Mouse (Mus musculus) adrenal gland (tissue): ENCODE results near the gene Ttc21a.

Experiments
- intact Hi-C: fragments of 180-260 bp; cut with DNase I; formaldehyde crosslinking; loops from one replicate; pipeline ENCODE4 v1.15.1; 2025

Gene Ttc21a

DNA sequence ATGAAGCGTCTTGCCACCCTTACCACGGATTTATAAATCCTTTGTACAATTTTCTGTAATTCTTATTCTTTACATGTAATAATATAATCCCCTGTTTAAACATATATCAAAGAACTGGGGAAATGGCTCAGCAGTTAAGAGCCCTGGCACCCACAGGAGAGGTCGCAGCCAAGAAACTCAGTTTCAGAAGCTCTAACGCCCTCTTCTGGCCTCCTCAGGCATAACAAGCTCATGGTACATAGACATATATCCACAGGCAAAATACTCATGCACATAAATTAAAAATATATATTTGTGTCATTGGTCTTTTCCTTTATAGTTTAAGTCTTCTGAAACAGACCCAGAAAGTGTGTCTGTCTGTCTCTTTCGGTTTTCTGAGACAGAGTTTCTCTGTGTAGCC lies 37.2 kb downstream of the Ttc21a start:
- intact Hi-C loops: no loop called here

DNA sequence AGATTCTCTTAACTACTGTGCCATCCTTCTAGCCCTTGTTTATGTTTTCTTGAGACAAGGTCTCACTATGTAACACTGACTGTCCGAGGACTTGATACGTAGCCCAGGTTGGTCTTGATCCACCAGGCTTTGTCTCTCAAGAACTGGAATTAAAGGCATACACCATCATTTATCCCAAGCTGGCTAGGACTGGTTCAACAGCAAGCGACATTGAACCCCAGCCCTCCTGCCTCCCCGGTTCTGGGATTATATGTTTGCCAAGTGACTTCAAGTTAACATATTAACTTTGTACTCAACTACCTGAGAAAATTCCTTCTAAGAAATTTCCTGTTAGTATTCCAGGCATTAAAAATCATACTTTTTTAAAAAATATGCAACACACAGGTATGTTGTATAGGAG lies 37.9 kb downstream of the Ttc21a start:
- intact Hi-C loops: no loop called here

DNA sequence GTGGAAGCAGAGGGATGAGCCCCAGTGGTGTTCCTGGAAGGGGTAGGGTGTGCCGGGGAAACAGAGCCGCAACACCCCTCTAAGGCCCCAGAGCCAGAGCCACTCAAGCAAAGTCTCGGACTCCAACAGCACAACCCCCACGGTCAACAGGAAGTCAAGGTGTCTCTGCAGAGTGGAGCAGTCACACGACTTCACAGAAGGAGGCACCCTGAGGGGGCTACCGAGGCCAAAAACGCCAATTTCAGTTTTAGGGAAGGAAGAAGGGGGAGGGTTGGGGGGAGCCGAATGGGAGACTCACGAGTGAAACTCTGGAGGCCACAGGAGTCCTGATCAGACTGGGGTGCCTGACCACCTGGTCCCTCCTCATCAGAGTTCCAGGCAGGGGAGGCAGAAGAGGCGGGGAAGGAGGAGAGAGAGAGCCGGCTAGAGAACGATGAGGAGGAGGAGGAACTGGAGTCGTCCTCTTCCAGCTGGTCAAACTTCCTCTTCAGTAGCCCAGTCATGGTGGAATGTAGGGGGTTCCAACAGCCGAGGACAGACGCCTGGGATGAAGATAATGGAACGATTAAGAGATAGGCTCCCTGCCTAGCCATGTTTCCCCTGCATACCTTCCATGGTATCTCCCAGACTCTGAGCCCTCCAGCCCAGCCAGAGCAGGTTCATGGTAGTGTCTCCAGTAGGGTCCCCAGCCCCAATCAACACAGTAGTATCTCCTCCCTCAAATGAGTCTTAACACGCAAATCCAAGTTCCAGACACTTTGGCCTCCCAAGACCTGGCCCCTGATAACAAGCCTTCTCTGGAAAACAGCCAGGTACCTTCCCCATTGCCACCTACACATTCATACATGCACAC lies 39.5 kb downstream of the Ttc21a start:
- intact Hi-C loops: no loop called here

DNA sequence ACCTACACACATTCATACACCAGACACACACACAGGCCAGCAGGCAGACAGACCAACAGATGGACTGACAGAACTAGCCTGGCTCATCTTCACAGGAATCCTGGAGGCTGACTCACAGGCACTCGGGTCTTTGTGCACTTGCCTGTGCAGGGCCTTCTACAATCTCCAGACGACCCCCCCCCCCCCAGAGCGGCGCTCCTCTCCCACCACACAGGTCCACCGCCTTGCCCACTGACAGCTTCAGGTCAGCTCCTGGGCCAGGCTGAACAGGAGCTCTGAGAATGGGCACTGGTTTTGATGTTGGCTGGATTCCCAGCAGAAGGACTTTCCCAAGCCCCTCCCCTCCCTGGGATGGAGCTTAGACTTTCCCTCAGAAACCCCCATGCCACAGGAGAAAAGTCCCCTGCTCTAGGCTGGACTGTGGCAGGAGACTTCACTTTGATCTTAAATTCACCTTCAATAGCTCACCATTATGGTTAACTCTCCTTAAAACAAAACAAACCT lies 40.2 kb downstream of the Ttc21a start:
- intact Hi-C loops: no loop called here

DNA sequence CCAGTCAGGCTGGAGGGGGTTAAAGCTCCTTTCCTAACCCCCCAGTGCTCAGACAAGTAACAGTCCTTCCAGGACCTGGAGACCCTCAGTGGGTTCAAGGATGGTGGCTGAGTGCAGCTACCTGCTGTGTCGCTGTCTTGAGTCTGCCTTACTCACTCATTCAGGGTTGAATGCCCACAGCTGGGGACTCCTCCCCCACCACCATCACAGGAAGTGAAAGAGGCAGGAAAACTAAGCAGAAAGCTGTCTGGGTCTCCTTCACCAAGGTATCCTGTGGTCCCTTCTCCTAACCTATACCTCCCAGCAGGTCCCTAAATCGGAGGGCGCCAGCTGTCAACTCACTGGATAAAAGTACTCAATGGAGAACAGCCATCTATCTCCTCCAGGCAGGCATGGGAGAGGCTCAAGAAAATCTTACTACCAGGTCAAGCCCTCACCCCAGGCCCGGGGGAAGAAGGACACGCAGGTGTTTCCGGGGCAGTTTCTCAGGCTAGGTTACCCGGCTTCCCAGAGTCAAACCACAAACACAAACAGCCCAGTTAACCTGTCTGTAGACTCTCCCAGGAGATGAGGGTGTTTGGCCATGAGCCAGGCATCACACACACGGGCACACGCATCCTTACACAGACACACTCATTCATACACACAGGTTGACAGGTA lies 40.9 kb downstream of the Ttc21a start:
- intact Hi-C loops: no loop called here

DNA sequence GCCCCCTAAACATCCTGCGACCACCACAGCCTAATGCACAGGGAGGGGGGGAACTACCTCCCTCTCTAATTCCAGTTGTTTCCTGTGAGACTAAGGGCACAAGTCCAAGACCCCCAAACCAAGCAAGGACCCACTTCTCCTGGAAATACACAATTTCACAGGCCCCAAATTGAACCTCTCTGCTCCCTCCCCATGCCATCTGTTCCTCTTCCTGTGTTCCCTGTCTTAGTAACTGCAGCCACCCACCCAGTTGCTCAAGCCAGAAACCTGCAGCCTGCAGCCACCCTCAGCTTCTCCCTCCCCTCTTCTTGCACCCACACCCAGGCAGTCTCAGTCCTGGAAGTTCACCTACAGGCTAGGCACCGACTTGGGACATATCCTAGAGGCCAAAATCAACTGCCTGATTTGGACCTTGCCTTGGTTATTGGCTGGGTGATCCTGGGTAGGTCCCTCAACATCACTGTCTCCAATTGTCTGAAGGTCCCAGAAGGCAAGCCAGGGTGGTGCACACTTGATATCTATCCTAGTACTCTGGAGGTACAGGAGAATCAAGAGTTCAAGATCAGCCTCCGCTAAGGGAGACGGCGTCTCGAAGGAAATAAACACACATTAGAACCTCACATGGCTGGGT lies 41.5 kb downstream of the Ttc21a start:
- intact Hi-C loops: no loop called here

DNA sequence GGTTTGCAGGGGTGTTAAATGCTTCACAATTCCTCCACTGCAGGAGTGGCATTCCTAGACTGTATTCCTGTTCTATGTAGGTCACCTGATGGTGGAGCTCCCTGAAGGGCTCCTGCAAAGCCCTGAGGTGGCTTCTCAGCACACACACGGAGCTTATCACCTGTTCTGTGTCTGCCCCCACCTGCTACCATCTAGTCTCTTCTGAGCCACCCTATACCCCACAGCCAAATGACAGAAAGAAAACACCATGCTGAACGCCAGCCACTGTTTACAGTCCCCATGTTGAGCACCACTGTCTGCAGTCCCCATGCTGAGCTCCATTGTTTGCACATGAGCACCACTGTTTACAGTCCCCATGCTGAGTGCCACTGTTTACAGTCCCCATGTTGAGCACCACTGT lies 42.3 kb downstream of the Ttc21a start:
- intact Hi-C loops: no loop called here

DNA sequence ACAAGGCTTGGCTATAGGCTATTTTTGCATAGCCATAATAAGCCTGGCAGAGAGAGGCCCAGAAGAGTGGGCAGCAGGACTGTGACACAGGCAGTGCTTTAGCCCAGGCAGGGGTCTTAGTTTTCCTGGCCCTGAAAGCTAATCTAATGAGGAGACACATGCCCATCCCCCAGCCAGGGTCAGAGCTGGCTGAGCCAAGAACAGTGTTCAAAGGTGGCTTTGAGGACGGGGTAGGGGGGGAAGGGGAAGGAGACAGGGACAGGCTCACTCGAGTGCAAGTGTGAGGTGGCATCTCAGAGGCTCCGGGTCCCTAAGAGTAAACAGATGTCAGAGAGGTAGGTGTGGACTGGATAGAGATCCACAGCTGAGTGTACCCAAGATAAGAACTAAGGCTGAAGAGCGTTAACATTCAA lies 43.4 kb downstream of the Ttc21a start:
- intact Hi-C loops: no loop called here

DNA sequence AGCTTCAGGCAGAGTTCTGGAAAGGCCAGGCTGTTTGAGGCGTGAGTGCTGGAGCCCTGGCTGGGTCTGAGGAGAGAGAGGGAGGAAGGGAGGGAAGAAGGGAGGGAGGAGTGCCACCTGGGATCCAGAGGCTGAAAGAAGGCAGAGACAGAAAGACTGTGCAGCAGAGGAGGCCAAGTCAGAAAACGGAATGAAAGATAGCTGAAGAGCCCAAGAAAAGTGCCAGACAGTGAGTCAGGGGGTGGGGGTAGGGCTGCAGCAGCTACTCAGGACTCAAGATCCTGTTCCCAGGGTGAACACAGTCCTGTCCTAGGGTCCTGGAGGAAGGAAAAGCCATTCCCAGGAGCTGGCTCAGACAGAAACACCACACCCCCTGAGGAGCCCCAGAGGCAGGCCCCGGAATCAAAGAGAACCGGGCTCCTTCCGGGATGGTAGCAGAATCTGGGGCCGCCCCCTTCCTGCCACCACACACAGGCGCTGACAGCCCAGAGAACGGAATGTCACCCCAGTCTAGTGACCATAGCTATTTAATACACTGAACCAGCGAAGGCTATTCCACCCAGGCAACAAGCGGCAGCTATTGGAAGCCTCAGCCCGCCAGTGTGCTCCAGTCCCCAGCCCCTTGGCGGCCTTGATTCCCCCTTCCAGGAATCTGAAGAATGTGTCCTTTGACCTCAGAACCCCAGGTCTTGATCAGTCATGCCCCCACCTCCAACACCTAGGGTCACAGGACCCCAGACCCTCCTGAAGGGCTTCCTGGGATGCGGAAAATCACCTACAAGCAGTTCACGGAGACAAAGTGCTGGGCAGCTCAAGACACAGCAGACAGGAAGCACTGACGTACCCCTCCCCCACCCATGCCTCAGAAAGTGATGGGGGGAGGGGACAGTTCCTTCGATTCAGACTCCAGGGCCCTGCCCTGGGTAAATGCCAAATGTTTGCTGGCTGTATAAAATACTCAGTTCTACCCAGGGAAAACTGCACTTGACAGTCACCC lies 44.1 kb downstream of the Ttc21a start:
- intact Hi-C loops: no loop called here

DNA sequence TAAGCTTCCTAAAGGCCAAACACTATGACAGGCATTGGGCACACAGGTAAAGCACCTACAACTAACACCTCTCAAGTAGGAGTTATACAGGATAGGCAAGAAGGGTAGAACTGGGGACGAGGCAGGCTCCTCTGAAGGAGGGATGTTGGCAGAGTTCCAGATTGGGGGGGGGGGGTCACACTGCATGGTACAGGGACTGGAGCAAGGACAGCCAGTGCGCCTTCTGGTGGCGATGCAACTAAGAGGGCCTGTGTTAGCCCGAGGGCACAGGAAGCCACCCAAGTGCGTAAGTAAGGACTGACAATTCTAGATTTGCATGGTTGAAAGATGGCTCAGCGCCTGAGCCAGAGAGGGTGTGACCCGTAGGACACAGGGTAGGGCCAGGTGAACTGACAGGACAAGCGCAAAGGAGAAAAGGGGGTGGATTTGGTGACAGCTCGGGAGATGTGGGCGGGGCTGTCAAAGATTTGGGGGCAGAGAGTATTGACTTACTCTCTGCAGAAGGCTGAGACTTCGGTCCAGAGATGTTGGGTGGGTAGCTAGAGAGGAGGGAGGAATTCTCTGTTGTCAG lies 44.9 kb downstream of the Ttc21a start:
- intact Hi-C loops: no loop called here

DNA sequence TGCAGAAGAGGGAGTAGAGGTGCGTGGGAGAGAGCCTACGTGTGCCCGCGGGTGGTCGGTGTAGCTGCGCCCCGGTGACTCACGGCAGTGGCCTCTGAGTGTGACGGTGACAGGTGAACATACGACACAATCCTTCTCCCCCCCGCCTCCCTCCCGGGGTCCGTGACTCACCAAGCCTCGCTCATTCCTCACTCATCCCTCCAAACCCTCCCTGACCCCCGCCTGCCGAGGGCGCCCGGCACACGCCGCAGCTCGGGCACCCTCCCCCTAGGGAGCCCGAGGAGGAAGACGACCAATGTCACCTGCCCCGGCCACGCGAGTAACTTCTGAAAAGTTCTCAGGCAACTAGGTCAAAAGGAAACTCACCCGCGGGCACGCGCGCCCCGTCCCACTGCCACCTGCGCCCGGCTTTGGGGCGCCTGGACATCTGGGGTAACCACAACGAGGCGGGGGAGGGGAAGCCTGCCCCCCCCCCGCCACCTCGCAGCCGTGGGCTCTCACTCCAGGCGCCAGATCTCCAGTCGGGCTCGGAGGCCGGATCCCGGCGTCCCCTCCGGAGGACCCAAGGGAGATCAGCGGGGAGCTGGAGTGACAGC lies 45.6 kb downstream of the Ttc21a start:
- intact Hi-C loops: no loop called here

DNA sequence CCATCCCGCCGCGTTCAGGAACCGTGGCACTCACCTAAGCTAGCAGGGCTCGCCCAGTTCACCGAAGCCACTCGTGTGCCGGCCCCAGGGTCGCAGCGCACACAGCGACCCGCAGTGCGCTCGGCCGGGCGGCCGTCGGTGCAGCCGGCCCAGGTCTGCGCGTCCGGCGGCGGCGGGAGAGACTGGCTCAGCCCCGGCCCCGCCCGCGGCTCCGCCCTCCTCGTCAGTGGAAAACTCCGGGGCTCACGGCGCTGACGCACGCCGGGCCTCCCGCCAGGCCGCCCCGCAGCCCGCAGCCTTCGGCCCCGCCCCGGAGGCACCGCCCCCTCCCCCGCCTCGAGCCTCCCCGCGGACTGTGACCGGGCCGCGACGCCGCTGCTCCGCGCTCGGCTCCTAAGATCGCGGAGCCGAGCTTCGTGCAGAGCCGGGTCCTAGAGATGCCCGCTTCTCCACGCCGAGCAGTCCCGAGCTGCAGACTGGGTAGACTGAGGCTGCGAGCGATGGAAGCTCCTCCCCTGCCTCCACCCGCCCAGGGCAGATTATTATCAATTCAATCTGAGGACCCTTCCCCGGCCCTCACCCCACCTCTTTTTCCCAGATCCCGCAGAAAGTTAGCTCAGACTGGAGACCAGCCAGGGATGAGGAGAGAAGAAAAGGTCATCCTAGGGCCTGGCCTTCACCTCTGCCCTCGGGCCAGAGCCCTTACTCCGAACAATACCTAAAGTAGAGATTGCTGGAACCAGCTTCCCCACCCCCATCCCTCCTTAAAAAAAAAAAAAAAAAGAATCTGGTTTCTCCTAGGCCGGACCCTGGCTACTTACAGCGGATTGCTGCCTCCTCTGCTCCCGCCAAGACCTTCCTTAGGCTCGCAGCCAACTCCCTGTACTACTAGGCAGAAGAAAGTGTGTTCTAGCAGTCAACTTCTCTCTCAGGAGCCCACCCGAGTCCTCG lies 46.5 kb downstream of the Ttc21a start:
- intact Hi-C loops: no loop called here

DNA sequence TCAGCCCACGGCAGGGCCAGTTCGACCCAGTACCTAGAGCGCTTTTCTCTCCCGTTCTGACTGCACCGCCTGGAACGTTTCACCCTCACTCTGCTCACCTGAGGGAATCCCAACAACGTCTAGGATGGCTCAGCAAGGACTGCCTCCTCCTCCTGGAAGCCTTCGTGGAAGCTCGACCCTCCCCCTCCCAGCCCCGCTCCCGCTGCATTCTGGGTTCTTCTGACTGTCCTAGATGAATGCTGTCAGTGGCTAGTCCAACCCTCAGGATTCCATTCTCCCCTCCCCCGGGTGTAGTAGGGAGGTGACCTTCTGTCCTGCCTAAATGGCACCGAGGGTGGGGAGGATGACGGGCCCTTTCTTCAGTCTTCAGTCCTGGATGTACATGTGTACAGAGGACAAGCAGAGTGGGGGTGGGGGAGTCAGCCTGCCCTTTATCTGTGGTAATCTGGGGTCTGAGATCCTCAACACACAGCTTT lies 47.2 kb downstream of the Ttc21a start, which contains the start of gene Csrnp1:
Gene Csrnp1, minus strand, starts transcription at position 123 of the 476 bp plus-strand sequence.
- intact Hi-C loops: no loop called here

DNA sequence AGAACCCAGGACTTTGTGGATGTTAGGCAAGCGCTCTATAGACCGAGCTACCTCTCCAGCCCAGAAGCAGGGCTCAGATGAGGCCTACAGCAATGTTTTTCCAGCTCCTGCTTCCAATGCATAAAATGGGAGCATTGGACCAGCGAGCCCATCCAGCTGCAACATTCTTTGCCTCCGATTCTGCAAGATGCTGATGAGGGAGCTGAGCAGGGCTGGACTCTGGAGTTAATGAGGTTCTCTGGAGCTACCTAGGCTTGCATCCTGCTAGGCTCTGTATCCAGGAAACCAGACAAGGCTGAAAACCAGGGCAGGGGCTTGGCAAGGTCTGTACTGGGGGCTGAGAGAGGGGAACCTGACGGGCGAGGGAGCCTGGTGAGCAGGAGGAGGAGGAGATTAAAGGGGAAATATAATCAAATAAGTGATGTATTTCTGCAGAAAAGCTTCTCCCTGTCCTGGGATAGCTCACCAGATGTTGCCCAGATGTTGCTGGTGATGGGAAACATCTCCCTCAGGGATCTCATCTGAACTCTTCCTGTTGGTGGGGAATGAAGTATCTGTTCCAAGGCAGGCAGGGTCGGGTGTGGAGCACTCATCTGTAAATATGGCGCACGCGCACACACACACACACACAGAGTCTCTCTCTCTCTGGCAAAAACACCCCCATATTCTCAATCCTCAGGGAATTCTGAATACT lies 48.6 kb downstream of the Ttc21a start:
- intact Hi-C loops: no loop called here

DNA sequence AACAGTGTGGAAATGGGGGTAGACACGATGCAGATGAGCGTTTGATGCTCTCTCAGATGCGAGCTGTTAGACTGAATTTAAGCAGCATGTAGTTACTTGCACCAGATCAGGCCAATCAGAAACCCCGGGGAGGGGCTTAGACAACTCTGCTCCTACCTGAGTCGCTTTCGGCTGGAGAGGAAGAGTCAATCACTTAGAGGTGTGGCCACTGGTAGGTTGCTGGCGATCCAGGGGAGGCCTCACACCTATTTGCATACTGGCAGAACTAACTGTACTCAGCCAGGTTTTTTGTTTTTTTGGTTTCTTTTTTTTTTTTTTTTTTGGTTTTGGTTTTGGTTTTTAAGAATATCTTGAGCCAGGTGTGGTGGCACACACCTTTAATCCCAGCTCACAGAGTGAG lies 50.9 kb downstream of the Ttc21a start:
- intact Hi-C loops: no loop called here

DNA sequence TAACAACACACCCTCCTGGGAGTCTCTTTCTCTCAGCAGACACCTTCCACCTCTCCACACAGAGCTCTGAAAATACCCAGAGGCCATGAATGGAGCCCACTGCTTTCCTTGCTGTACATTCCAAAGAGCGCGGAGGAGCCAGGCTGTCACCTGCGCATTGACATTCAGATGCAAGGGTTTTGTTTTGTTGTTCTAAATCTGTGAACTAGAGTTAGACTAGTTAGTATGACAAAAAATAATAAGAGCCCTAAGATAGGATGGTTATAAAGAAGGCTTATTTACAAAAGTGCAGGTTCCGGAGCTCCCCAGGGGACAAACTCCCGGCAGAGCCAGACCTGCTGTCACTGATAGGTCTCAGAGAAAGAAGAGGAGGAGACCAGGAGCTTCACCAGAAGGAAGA lies 53.9 kb downstream of the Ttc21a start:
- intact Hi-C loops: no loop called here

DNA sequence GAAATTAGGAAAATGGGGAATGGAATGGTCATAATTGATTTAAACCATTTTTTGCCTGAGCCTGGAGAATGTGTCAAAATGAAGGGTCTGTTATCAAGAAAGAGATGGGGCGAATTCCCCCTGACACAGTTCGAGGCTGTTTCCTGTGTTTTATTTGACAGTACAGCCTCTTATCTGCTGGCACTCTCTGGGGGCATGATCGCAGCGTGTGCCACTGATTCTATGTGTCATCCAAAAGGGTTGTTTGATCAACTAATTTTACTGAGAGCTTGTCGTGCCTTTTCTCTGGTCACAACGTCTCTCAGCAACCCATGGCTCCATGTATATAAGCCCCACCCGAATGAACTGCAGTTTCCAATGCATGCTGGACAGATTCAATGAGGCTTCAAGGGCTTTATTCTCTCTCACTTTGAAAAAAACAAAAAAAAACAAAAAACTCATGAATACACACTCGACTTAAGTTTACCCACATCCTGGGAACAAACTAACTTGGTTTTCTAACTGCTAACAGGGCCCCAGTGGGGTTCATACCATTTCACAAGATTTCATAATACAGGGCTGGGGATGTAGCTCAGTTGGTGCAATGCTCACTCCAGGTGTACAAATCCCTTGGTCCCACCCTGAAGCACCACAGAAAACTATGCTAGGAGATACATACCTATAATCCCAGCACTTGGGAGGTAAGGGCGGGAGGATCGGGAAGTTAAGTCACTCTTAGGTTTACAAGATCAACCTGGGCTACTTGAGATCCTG lies 55.9 kb downstream of the Ttc21a start:
- intact Hi-C loops: no loop called here

DNA sequence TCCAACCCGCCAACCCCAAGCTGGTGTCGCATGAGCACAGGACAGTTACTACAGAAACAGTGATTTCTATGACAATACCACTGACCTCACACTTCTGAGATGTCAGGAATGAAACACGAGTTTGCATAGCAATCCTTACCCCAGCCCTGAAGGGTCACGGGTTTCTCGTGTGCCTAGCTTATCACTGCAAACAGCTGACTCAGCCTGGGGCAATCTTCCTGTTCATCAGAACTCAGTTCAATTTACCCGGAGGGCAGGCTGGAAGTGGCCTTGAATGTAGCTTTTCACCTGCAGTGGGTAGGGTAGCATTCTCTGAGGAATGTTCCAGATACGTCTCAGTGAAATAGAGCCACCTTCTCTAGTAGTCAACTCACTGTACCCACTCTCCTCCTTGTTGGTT lies 56.8 kb downstream of the Ttc21a start:
- intact Hi-C loops: no loop called here
